In genomic region chr14:28457428-28457827, GRCm38 (mm10) we compare ENCODE assay signal across 32 mouse cellular contexts. TPM values are rescaled to one million over a fixed set of nuclear protein-coding genes. Genes with fewer than 3 reads are reported as not detected.
"Had no signal": no experiment of that assay in that cellular context is flagged by ENCODE, and none has a peak within 500 bp of the region (broad histone marks: within the 10 kb centered on the region; RNA-seq: fewer than 3 reads in every experiment).

No protein-coding gene starts in this region.

- H3K9ac ChIP-seq: limb, embryonic 12.5 days; limb, embryonic 13.5 days; limb, embryonic 15.5 days; liver, embryonic 12.5 days; liver, embryonic 13.5 days; liver, embryonic 14.5 days; liver, embryonic 15.5 days; liver, postnatal 0 days; lung, embryonic 14.5 days; lung, embryonic 15.5 days; midbrain, embryonic 12.5 days; midbrain, embryonic 13.5 days; midbrain, embryonic 15.5 days; neural tube, embryonic 12.5 days had no signal

- ATAC-seq: liver, embryonic 12.5 days; liver, postnatal 0 days; lung, postnatal 0 days; midbrain, embryonic 13.5 days; midbrain, embryonic 15.5 days; midbrain, embryonic 16.5 days had no signal

- H3K4me1 ChIP-seq: liver, embryonic 12.5 days; liver, embryonic 13.5 days; liver, embryonic 15.5 days; lung, embryonic 15.5 days; megakaryocyte, embryonic 14.5 days; midbrain, embryonic 12.5 days; midbrain, embryonic 13.5 days; midbrain, embryonic 15.5 days; neural tube, embryonic 12.5 days had no signal

- H3K27me3 ChIP-seq: limb, embryonic 12.5 days; limb, embryonic 15.5 days; liver, embryonic 12.5 days; liver, embryonic 13.5 days; liver, embryonic 15.5 days; lung, embryonic 15.5 days; megakaryocyte, embryonic 14.5 days; midbrain, embryonic 15.5 days had no signal

- DNase-seq: left cerebral cortex, postnatal 4 days; liver; liver, embryonic 13.5 days; liver, postnatal 0 days; lung, adult 18-20 months; lung, adult 2 months; lung, embryonic 14.5 days; lung, postnatal 10 days; lung, postnatal 14 days; lung, postnatal 36 days; lung, postnatal 4 days; midbrain, embryonic 14.5 days had no signal

- H3K4me3 ChIP-seq: limb, embryonic 10.5 days; limb, embryonic 12.5 days; limb, embryonic 13.5 days; limb, embryonic 15.5 days; liver, embryonic 12.5 days; liver, embryonic 13.5 days; liver, embryonic 15.5 days; lung, embryonic 15.5 days; megakaryocyte, embryonic 14.5 days; midbrain, embryonic 10.5 days; midbrain, embryonic 12.5 days; midbrain, embryonic 13.5 days; midbrain, embryonic 15.5 days; myocyte; neural tube, embryonic 12.5 days had no signal

- H3K36me3 ChIP-seq: limb, embryonic 10.5 days; limb, embryonic 12.5 days; limb, embryonic 13.5 days; limb, embryonic 15.5 days; liver, embryonic 12.5 days; liver, embryonic 13.5 days; liver, embryonic 15.5 days; lung, embryonic 15.5 days; midbrain, embryonic 10.5 days; midbrain, embryonic 12.5 days; midbrain, embryonic 13.5 days; midbrain, embryonic 15.5 days; neural tube, embryonic 12.5 days had no signal

- H3K27ac ChIP-seq: limb, embryonic 10.5 days; limb, embryonic 12.5 days; limb, embryonic 13.5 days; limb, embryonic 15.5 days; liver, embryonic 12.5 days; liver, embryonic 13.5 days; liver, embryonic 14.5 days; liver, embryonic 15.5 days; lung, embryonic 15.5 days; macrophage; midbrain, embryonic 10.5 days; midbrain, embryonic 12.5 days; midbrain, embryonic 13.5 days; midbrain, embryonic 15.5 days; neural tube, embryonic 12.5 days had no signal

- H3K9me3 ChIP-seq: limb, embryonic 10.5 days; limb, embryonic 12.5 days; limb, embryonic 13.5 days; limb, embryonic 15.5 days; liver, embryonic 12.5 days; liver, embryonic 13.5 days; liver, embryonic 15.5 days; lung, embryonic 15.5 days; midbrain, embryonic 10.5 days; midbrain, embryonic 12.5 days; midbrain, embryonic 13.5 days; midbrain, embryonic 15.5 days; neural tube, embryonic 12.5 days had no signal

- H3K4me2 ChIP-seq: limb, embryonic 12.5 days; limb, embryonic 13.5 days; limb, embryonic 15.5 days; liver, embryonic 11.5 days; liver, embryonic 12.5 days; liver, embryonic 13.5 days; liver, embryonic 15.5 days; lung, embryonic 14.5 days; lung, embryonic 15.5 days; midbrain, embryonic 11.5 days; midbrain, embryonic 12.5 days; midbrain, embryonic 13.5 days; midbrain, embryonic 15.5 days; neural tube, embryonic 12.5 days had no signal

RNA-seq across cellular contexts. Expression of gene Wnt5a, which starts 47.1 kb away (rescaled TPM):
- polyA plus RNA-seq: macrophage had no signal
